Mouse (Mus musculus) T-helper 2 cell (primary cell): ENCODE data around the gene Mga.

ENCODE experiments used
- in situ Hi-C: fragments of 300-600 bp; cut with MboI, MseI; formaldehyde crosslinking; loops from one replicate; pipeline ENCODE4 v1.15.1; 2025; ENCODE audit warnings: high pct_unique_total_duplicates

Mga gene

GRCm38 (mm10) chr2:119897090-119897732, at the start of gene Mga:
Mga (plus strand) TSS chr2:119897228.
- in situ Hi-C loops, result no loop called here

GRCm38 (mm10) chr2:119853811-119854210, 43.2 kb upstream of the Mga start:
- in situ Hi-C loops, result no loop called here

- in situ Hi-C loops, result no loop called here
These were observed 41.6 kb upstream of the Mga start for GRCm38 (mm10) chr2:119855310-119855850.

DNA sequence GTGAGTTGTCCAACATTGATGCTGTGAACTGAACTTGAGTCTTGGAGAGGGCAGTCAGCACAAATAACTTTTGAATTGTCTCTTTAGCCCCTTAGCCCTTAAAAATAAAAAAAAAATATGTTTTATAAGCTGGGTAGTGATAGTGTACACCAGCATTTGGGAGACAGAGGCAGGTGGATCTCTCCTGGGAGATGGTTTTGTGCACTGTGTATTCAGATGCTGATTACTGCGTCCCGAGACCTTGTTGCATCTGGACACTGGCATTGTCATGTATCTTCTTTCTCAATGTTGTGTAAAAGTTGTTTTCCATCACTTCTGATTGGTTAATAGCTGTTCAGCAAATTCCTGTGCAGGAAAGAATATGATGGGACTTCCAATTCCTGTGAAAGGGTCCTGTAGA, 39.7 kb upstream of the Mga start:
- in situ Hi-C loops, result no loop called here

DNA sequence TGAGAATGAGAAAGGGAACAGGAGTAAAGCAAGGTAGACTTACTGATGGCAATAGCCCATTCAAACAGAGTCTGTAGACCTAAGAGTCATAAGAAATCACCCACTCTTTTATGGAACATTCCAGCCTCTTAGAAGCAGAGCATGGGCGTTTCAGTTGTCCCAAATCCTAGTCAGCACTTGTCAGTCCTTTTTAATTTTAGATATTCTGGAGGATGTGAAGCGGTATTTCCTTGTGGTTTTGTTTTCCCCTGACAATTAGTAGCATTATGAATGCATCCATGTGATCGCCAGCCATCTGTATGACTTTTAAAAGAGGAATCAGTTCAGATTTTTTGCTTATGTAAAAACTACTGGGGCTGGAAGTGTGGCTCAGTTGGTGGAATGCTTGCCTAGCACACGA, 32.5 kb upstream of the Mga start:
- in situ Hi-C loops, result no loop called here

DNA sequence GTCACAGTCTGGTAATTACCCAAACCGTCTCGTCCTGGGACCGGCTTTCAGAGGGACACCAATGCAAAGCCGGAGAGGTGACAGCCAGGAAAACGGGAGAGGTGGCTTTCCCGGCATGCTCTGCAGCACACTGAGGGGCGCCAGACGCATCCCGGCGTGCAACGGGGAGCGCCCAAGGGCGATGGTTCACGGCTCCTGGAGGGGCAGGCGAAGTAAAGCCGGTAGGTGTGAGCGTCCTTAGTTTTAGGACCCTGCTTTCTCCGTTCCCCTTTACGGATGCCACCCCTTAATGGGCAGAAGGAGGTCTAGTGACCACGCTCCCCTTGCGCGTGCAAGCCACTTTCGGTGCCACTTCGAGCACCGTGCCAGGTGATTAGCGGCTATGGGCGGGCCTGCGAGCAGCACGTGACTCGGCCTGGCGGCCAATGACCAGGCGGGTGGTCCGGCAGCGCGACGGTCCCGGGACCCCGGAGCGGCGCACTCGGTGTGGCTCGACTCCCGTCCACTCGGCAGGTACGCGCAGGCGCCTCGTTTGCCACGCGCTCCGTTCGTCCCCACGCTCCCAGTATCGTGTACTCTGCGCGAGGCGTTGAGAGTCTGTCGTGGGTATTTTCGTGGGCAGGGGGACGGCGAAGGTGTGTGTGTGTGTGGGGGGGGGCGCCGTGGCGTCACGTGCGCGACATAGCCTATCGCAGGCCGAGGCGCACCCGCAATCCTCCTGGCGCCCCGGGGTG, 24.5 kb upstream of the Mga start:
- in situ Hi-C loops, result no loop called here

GRCm38 (mm10) chr2:119873105-119873464, 23.9 kb upstream of the Mga start:
- in situ Hi-C loops, result no loop called here

- in situ Hi-C loops, result no loop called here
These were observed 21.0 kb upstream of the Mga start for GRCm38 (mm10) chr2:119875981-119876380.

DNA sequence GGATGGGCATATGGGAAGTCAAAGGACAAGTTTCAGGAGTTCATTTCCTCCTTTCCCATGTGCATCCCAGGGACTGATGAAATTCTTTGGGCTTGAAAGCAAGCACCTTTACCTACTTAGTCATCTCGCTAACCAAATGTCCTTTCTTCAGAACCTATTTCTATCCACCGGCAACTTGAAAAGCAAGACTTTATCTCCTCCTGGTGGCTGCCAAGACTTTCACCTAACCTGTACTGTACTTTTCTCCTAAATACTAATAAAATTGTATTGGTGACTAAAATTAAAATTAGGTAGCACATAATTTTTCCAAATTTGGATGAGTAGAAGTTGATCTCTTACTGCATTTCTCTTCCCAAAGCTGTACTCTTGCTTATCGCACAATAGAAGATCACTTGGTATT, 9.8 kb upstream of the Mga start:
- in situ Hi-C loops, result no loop called here

- in situ Hi-C loops, result no loop called here
These were observed 407 bp upstream of the Mga start for GRCm38 (mm10) chr2:119896553-119897089.

DNA sequence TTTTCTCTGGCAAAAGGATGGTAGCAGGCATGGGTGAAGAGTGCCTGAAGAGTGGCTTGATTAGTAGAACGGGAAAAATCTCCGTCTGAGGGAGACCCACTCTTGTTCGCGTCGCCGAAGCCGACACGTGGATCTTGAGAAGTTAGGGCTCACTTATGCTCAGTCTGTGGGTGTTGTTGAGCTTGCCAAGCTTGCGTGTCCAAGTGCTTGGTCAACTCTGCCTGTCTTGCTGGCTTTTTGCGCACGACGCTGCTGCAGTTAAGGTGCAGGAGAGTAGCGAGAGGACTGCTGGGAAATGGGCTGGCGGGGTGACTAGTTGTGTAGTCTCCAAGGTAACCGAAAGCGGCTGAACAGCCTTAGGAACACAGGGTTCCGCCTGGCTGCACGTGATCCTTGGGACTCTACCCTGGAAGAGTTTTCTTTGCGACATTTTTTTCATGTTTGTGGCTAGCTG, 1.1 kb downstream of the Mga start:
- in situ Hi-C loops, result no loop called here

GRCm38 (mm10) chr2:119916007-119916406, 19.0 kb downstream of the Mga start:
- in situ Hi-C loops, result no loop called here

- in situ Hi-C loops, result no loop called here
These were observed 20.8 kb downstream of the Mga start for GRCm38 (mm10) chr2:119917631-119918369.

DNA sequence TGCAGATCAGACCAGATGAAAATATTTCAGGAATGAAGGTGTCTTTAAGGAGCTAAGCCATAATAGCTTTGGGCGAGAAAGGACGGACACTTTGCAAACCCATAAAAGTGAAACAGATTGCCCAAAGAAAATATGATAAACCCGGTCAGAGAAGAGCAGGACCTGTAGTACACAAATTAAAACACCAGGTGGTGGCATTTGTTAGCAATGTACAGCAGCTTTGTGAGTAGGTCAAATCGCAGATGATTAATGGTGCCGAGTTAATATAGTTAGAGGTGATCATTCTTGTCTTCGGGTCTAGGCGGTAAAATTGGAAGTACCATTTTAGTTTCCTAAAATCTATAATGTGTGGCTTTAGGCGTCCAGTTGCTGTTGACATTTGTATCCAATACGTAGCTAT, 73.5 kb downstream of the Mga start:
- in situ Hi-C loops, result loop anchor here (5.0 kb wide), 1 partner anchor 37 kb away; no protein-coding TSS in a partner anchor

DNA sequence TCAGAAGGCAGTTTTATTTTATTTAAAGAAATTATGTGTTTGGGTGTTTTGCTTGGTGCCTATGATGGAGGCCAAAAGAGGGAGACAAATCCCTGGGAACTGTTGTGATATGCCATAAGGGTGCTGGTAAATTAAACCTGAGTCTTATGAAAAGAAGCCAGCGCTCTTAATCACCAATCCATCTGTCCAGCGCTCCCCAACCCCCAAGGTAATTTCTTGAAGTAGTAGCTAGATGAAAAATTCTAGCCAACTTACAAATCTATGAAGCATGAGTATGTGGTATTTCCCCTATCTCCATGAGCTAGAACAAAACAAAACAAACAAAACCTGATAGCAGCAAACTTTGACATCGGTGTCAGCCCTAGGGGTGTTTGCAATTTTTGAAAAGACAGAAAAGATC, 74.3 kb downstream of the Mga start:
- in situ Hi-C loops, result loop anchor here (5.0 kb wide), 1 partner anchor 36 kb away; no protein-coding TSS in a partner anchor

- in situ Hi-C loops, result loop anchor here (5.0 kb wide), 1 partner anchor 35 kb away; no protein-coding TSS in a partner anchor
These were observed 75.0 kb downstream of the Mga start for GRCm38 (mm10) chr2:119971837-119972536.

GRCm38 (mm10) chr2:119972537-119972879, 75.5 kb downstream of the Mga start, which contains the start of gene Mapkbp1:
Mapkbp1 (plus strand) TSS chr2:119972699.
- in situ Hi-C loops, result loop anchor here (5.0 kb wide), 1 partner anchor 35 kb away; no protein-coding TSS in a partner anchor

DNA sequence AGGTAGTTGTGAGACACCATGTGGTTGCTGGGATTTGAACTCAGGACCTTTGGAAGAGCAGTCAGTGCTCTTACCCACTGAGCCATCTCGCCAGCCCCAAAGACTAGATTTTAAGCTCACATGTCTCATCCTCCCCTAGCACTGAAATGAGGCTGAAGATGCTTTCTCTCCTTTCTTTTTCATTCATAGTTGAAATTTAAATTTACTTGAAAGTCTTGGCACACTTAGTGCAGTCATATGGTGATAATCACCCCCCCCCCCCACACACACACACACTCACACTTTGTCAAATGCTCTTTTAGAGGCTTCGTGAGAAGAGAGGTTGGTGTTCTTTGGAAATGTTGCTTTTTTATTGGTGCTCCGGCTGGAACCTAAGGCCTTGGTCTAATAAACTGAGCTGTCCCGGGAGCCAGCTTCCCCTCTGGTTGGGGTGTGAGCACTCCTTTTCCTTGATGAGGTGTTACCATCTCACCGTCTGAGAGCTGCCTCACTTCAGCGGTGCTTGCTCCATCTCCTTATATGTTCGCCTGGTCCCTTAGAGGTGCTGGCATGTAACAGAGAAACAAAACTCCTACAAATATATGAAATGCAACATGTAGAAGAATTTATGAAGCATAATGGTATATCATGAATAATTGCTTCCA, 83.4 kb downstream of the Mga start:
- in situ Hi-C loops, result no loop called here

- in situ Hi-C loops, result no loop called here
These were observed 84.6 kb downstream of the Mga start for GRCm38 (mm10) chr2:119981631-119982030.

DNA sequence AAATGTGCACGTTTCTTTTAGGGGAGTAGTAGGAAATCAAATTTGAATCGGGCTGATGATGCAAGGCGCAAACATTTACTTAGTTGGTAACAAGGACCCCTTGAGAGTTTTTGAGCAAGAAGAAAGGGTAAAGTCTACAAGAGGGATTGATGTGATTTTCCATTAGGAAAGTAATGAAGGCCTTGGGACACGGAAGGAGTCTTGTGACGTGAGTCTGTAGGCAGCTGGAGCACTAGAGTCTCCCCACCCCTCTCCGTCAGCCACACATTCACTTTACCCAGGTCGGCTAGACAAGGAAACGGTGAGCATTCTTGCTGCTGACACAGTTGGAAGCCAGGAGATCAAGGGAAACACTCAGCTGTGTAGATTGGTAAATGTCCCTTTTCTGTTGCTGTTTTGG, 88.8 kb downstream of the Mga start:
- in situ Hi-C loops, result no loop called here

DNA sequence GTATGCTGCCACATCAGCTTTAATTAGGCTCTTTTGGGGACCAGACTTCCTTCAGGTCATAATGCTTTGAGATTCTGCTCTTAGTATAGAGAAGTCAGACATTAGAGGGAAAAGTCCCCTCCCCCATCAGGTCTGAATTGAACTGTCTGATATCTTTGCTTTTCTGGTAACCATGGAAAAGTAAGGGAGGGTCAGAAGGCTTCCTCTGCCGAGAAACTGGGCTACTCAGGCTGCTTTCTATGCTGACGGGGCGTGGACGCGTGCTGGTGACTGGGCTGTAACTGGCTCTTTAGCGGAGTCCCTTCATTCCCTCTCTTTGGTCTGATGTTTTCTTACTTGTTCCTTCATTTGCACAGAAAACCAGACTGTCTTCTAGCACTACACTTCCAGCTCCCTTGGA, 89.3 kb downstream of the Mga start:
- in situ Hi-C loops, result no loop called here
